Mouse (Mus musculus) cerebellum, postnatal 14 days (tissue): Measurements from ENCODE around the gene Umad1.

Experiments used
- DNase-seq, 2 experiments: peaks; one replicate each; pipeline ENCODE4 v3.0.0; 2021; ENCODE audit warnings: mixed read lengths in 2 of 2

The Umad1 gene

GRCm38 (mm10) chr6:8373051-8373450, 114.0 kb downstream of the Umad1 start:
- DNase-seq: no peak

- peak; percentile 8 to 18 for DNase-seq
Measured at GRCm38 (mm10) chr6:8373851-8374250, 114.8 kb downstream of the Umad1 start.

- no peak for DNase-seq
Measured at GRCm38 (mm10) chr6:8374290-8374689, 115.2 kb downstream of the Umad1 start.

GRCm38 (mm10) chr6:8374712-8375111, 115.6 kb downstream of the Umad1 start:
- no peak for DNase-seq

GRCm38 (mm10) chr6:8376351-8376750, 117.3 kb downstream of the Umad1 start:
- no peak for DNase-seq

GRCm38 (mm10) chr6:8377667-8378066, 118.6 kb downstream of the Umad1 start:
- no peak for DNase-seq

- no peak for DNase-seq
Measured at GRCm38 (mm10) chr6:8389307-8389706, 130.2 kb downstream of the Umad1 start.

- no peak for DNase-seq
Measured at GRCm38 (mm10) chr6:8390296-8390695, 131.2 kb downstream of the Umad1 start.

- DNase-seq: no peak
Measured at GRCm38 (mm10) chr6:8390935-8391334, 131.8 kb downstream of the Umad1 start.

- no peak for DNase-seq
Measured at GRCm38 (mm10) chr6:8393029-8393428, 133.9 kb downstream of the Umad1 start.

GRCm38 (mm10) chr6:8394044-8394443, 135.0 kb downstream of the Umad1 start:
- DNase-seq: no peak

- no peak for DNase-seq
Measured at GRCm38 (mm10) chr6:8395061-8395460, 136.0 kb downstream of the Umad1 start.

- no peak for DNase-seq
Measured at GRCm38 (mm10) chr6:8397252-8397651, 138.2 kb downstream of the Umad1 start.

GRCm38 (mm10) chr6:8399710-8400109, 140.6 kb downstream of the Umad1 start:
- no peak for DNase-seq

- DNase-seq: no peak
Measured at GRCm38 (mm10) chr6:8403127-8403526, 144.0 kb downstream of the Umad1 start.

- DNase-seq: no peak
Measured at GRCm38 (mm10) chr6:8405844-8406243, 146.8 kb downstream of the Umad1 start.

- DNase-seq: no peak
Measured at GRCm38 (mm10) chr6:8408332-8408731, 149.2 kb downstream of the Umad1 start.

GRCm38 (mm10) chr6:8409865-8410264, 150.8 kb downstream of the Umad1 start:
- DNase-seq: no peak

- DNase-seq: peak; percentile 74 to 78
Measured at GRCm38 (mm10) chr6:8412845-8413598, 153.9 kb downstream of the Umad1 start.

GRCm38 (mm10) chr6:8414020-8414419, 154.9 kb downstream of the Umad1 start:
- peak; percentile 64 to 69 for DNase-seq

GRCm38 (mm10) chr6:8415823-8416222, 156.7 kb downstream of the Umad1 start:
- DNase-seq: no peak

GRCm38 (mm10) chr6:8416802-8417569, 157.9 kb downstream of the Umad1 start:
- DNase-seq: no peak

GRCm38 (mm10) chr6:8419485-8420186, 160.5 kb downstream of the Umad1 start:
- no peak for DNase-seq

GRCm38 (mm10) chr6:8420187-8420503, 161.1 kb downstream of the Umad1 start:
- DNase-seq: no peak
